Mouse (Mus musculus) cerebellum, adult 11 months (tissue): ENCODE results near the gene Dpf1.

Experiments
- DNase-seq: peaks from one replicate; pipeline ENCODE4 v3.0.0; 2022

Dpf1 gene

GRCm38 (mm10) chr7:29288942-29289638 lies 14.7 kb upstream of the Dpf1 start, which contains the start of gene Ppp1r14a:
Ppp1r14a (plus strand) TSS chr7:29289308.
- peak; percentile 69 for DNase-seq

GRCm38 (mm10) chr7:29289856-29290255 lies 13.9 kb upstream of the Dpf1 start:
- DNase-seq, result no peak

- DNase-seq, result no peak
These were observed 12.9 kb upstream of the Dpf1 start for GRCm38 (mm10) chr7:29290691-29291485.

GRCm38 (mm10) chr7:29291616-29292457 lies 11.9 kb upstream of the Dpf1 start:
- DNase-seq, result peak; percentile 72

- peak; percentile 59 for DNase-seq
These were observed 11.2 kb upstream of the Dpf1 start for GRCm38 (mm10) chr7:29292458-29293098.

- no peak for DNase-seq
These were observed 10.4 kb upstream of the Dpf1 start for GRCm38 (mm10) chr7:29293131-29294065.

- no peak for DNase-seq
These were observed 9.5 kb upstream of the Dpf1 start for GRCm38 (mm10) chr7:29294111-29294761.

GRCm38 (mm10) chr7:29295861-29296647 lies 7.7 kb upstream of the Dpf1 start:
- DNase-seq, result no peak

- DNase-seq, result no peak
These were observed 6.8 kb upstream of the Dpf1 start for GRCm38 (mm10) chr7:29296998-29297397.

GRCm38 (mm10) chr7:29301127-29301566 lies 2.6 kb upstream of the Dpf1 start:
- DNase-seq, result peak; percentile 74

GRCm38 (mm10) chr7:29302641-29303040 lies 1.1 kb upstream of the Dpf1 start:
- DNase-seq, result no peak

- no peak for DNase-seq
These were observed 912 bp downstream of the Dpf1 start for GRCm38 (mm10) chr7:29304463-29305262.

GRCm38 (mm10) chr7:29305263-29305988 lies 1.7 kb downstream of the Dpf1 start:
- no peak for DNase-seq

GRCm38 (mm10) chr7:29306108-29306507 lies 2.4 kb downstream of the Dpf1 start:
- DNase-seq, result no peak

GRCm38 (mm10) chr7:29306619-29307018 lies 2.9 kb downstream of the Dpf1 start:
- no peak for DNase-seq

GRCm38 (mm10) chr7:29307350-29308104 lies 3.8 kb downstream of the Dpf1 start:
- DNase-seq, result peak; percentile 96

- no peak for DNase-seq
These were observed 5.5 kb downstream of the Dpf1 start for GRCm38 (mm10) chr7:29309221-29309721.
